Mouse (Mus musculus): ENCODE measurements around the gene Kif5c. TPM values are rescaled to one million over a fixed set of nuclear protein-coding genes. Genes with fewer than 3 reads are reported as not detected.

The Kif5c gene
- polyA plus RNA-seq, 1 experiment from 2014 or later: 36.3 TPM

DNA sequence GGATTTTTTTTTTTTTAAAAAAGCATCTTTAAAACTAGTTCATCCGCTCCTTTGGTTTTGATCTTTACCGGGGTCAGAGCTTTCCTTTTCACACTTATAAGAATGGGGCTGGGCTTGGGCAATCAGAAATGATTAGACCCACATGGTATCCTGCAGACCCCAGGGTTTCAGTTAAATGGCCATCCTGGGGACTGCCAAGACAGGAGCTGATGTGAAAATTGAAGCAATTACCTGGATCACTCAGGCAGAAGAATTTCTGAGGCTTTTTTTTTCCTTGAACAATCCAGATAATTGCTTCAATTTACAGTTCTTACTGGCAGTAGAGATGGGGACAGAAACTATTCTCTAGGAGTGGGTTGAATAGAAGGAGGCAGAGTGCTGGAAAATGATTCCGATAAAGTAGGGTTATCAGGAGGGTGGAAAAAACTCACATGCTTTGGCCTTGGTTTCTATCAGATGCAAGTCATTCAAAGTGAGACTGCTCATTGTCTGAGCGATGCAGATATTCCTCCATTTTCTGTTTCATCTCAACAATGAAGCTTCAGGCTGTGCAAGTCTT lies 16.2 kb upstream of the Kif5c start:
- Histone ChIP-seq H3K27ac (replicated peaks; ENCODE audit: low read depth, low read length) (no peak overlapping the region), H3K4me2 (ENCODE audit: low read depth, low read length) (no peak overlapping the region), H3K36me3 (replicated peaks; ENCODE audit: control insufficient read depth, insufficient read depth, low read depth, low read length) (no peaks in the 10 kb centered on the region), H3K9ac (replicated peaks; ENCODE audit: low read length) (no peak overlapping the region), H3K27me3 (ENCODE audit: control insufficient read depth, insufficient read depth, low read length) (no peaks in the 10 kb centered on the region), H3K4me1 (ENCODE audit: control insufficient read depth, insufficient read depth, low read length) (no peaks in the 10 kb centered on the region), H3K4me3 (ENCODE audit: low read depth, low read length) (no peak overlapping the region), H3K9me3 (replicated peaks; ENCODE audit: control insufficient read depth, low read length) (no peaks in the 10 kb centered on the region)
- 52% methylated on average over 4 of the region's 4 CpGs for WGBS
- DNase-seq (ENCODE audit: low spot score) (peak; percentile 62), ATAC-seq (replicated peaks; ENCODE audit: insufficient number of reproducible peaks, low FRiP score, low TSS enrichment, low read depth) (peak; percentile 73; the same call in 1 of the 2 replicates)

DNA sequence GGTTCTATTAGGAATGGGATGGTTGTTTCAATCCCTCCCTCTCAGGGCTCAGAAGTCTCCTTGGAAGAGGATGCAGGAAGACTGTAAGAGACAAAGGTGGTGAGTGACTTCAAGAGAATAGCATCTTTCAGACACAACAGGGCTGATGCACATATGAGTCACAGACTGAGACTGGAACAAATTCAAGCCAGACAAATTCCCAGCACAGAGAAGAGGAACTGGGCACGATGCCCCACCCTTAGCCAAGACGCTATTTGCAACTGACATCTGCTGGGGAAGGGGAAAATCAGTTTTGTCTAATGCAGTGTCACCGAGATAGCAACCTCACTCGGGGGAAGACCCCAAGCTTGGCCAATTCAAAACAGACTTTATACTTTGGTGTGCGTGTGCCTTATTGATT lies 9.5 kb upstream of the Kif5c start:
- Histone ChIP-seq H3K9ac (replicated peaks; ENCODE audit: low read length) (no peak overlapping the region), H3K4me1 (ENCODE audit: control insufficient read depth, insufficient read depth, low read length) (no peaks in the 10 kb centered on the region), H3K4me3 (ENCODE audit: low read depth, low read length) (no peak overlapping the region), H3K4me2 (ENCODE audit: low read depth, low read length) (no peak overlapping the region), H3K36me3 (replicated peaks; ENCODE audit: control insufficient read depth, insufficient read depth, low read depth, low read length) (no peaks in the 10 kb centered on the region), H3K9me3 (replicated peaks; ENCODE audit: control insufficient read depth, low read length) (no peaks in the 10 kb centered on the region), H3K27me3 (ENCODE audit: control insufficient read depth, insufficient read depth, low read length) (no peaks in the 10 kb centered on the region), H3K27ac (replicated peaks; ENCODE audit: low read depth, low read length) (no peak overlapping the region)
- no peak for DNase-seq (ENCODE audit: low spot score)
- ATAC-seq (replicated peaks; ENCODE audit: insufficient number of reproducible peaks, low FRiP score, low TSS enrichment, low read depth): no peak
- 83% methylated on average over 5 of the region's 5 CpGs for WGBS

DNA sequence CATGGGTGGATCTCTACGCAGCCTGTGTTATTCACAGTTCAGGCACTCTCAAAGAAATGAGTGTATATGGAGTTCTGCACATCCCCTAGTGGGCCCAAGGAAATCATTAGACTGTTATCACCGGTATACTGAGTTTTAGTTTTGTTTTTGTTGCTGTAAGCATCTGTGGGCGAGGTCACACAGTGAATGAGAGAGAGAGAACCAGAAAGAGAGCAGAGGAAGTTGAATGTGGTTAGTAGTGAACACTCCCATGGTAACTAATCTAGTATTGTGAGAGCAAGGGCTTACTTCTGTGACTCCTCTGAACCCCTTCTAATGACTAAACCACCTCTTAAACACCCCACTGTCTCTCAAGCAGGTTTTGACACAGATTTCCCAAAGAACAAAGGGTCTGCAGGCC lies 2.3 kb upstream of the Kif5c start:
- Histone ChIP-seq H3K4me3 (ENCODE audit: low read depth, low read length) (no peak overlapping the region), H3K4me1 (ENCODE audit: control insufficient read depth, insufficient read depth, low read length) (no peaks in the 10 kb centered on the region), H3K27me3 (ENCODE audit: control insufficient read depth, insufficient read depth, low read length) (no peaks in the 10 kb centered on the region), H3K9ac (replicated peaks; ENCODE audit: low read length) (no peak overlapping the region), H3K4me2 (ENCODE audit: low read depth, low read length) (no peak overlapping the region), H3K9me3 (replicated peaks; ENCODE audit: control insufficient read depth, low read length) (no peaks in the 10 kb centered on the region), H3K36me3 (replicated peaks; ENCODE audit: control insufficient read depth, insufficient read depth, low read depth, low read length) (no peaks in the 10 kb centered on the region), H3K27ac (replicated peaks; ENCODE audit: low read depth, low read length) (no peak overlapping the region)
- 82% methylated on average over 3 of the region's 3 CpGs for WGBS
- no peak for ATAC-seq (replicated peaks; ENCODE audit: insufficient number of reproducible peaks, low FRiP score, low TSS enrichment, low read depth)
- DNase-seq (ENCODE audit: low spot score): no peak

DNA sequence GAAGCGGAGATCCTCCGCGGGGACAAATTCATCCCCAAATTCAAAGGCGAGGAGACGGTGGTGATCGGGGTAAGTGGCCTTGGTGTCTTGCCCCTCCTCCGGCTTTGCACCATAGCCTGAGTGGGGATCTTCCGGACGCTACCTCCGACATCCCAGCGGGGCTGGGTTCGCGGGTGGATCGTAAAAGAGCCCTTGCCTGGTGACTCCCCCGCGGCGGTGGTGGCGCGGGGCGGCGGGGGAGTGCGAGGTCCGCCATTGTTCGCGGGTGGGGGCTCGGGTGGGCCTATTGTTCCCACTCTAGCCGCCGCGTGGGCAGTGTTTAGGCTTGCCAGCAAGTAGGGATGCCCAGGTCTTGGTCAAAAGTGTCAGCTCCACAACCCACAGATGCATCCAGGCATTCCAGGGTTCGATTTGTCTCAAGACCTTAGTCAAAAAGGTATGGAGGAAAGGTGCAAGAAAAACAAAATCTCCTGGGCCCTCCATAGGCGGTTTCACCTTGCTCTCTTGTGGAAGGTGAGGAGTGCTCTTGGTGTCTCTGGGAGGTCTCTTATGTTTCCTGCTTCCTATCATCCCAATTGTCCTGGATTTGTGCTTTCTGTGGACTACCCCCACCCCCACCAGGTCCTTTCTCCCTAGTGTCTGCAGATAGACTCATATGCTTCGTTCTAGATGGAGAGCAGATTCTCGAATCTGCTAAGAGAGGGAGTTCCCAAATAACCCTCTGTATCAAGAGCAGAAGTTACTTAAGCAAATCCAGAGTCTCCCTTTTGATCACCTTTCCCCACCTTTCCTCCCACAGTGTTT lies 823 bp downstream of the Kif5c start:
- ATAC-seq (replicated peaks; ENCODE audit: insufficient number of reproducible peaks, low FRiP score, low TSS enrichment, low read depth) (no peak; the same call in 1 of the 2 replicates), DNase-seq (ENCODE audit: low spot score) (peak; percentile 45)
- Histone ChIP-seq H3K4me3 (ENCODE audit: low read depth, low read length) (peak overlapping the region; percentile 90), H3K36me3 (replicated peaks; ENCODE audit: control insufficient read depth, insufficient read depth, low read depth, low read length) (no peaks in the 10 kb centered on the region), H3K4me1 (ENCODE audit: control insufficient read depth, insufficient read depth, low read length) (no peaks in the 10 kb centered on the region), H3K27ac (replicated peaks; ENCODE audit: low read depth, low read length) (peak overlapping the region; percentile 36; the same call in 1 of the 2 replicates), H3K27me3 (ENCODE audit: control insufficient read depth, insufficient read depth, low read length) (no peaks in the 10 kb centered on the region), H3K9ac (replicated peaks; ENCODE audit: low read length) (peak overlapping the region; percentile 62), H3K4me2 (ENCODE audit: low read depth, low read length) (peak overlapping the region; percentile 80), H3K9me3 (replicated peaks; ENCODE audit: control insufficient read depth, low read length) (no peaks in the 10 kb centered on the region)
- WGBS: under 1% methylated on average over 33 of the region's 33 CpGs

DNA sequence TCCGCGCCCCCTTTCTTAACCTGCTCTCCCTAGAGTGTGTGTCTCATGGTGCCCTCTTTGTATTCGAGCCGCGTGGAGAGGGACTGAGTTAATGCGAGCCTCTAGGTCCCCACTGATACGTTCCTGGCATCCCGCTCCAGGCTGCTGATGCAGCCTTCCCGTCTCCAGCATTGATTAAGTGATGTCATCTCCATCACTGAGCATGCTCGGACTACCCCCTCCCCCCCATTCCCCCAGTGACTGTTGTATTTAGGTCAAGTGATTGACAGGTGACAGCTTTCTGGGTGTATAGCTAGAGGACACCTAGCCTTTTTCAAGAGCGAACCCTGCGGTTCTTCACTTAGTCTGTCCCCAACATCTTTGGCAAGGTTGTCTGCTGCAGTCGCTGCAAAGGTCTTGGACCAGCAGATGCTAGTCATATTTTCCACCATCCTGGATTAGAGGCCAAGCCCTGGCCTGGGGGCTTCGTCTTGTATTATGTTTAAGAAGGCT lies 1.6 kb downstream of the Kif5c start:
- DNase-seq (ENCODE audit: low spot score) (peak; percentile 65), ATAC-seq (replicated peaks; ENCODE audit: insufficient number of reproducible peaks, low FRiP score, low TSS enrichment, low read depth) (peak; percentile 30)
- 11% methylated on average over 14 of the region's 14 CpGs for WGBS
- H3K9ac ChIP-seq (replicated peaks; ENCODE audit: low read length): peak overlapping the region; percentile 62
- H3K27ac ChIP-seq (replicated peaks; ENCODE audit: low read depth, low read length): no peak overlapping the region
- peak overlapping the region; percentile 90 for H3K4me3 ChIP-seq (ENCODE audit: low read depth, low read length)
- no peaks in the 10 kb centered on the region for H3K9me3 ChIP-seq (replicated peaks; ENCODE audit: control insufficient read depth, low read length)
- peak overlapping the region; percentile 80 for H3K4me2 ChIP-seq (ENCODE audit: low read depth, low read length)
- no peaks in the 10 kb centered on the region for H3K27me3 ChIP-seq (ENCODE audit: control insufficient read depth, insufficient read depth, low read length)
- H3K36me3 ChIP-seq (replicated peaks; ENCODE audit: control insufficient read depth, insufficient read depth, low read depth, low read length): no peaks in the 10 kb centered on the region
- H3K4me1 ChIP-seq (ENCODE audit: control insufficient read depth, insufficient read depth, low read length): no peaks in the 10 kb centered on the region

DNA sequence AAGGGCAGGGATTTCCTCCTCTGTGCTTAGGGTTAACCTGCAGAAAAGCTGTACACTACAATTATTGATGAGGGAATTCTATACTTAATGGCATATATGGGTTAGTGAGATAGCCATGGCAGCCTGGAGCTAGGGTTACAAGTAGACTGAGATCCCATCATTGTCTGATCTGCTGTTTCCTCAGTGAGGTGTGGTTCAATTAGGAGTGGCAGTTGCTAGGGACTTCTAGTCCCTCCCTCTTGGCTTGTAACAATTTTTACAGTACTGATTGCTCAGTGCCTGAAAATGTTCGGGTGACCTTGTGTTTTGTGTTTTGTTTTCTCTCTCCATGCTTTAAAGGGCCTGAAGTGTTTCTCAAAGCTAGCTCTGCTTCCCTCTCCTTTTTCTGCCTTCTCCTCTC lies 2.1 kb downstream of the Kif5c start:
- ATAC-seq (replicated peaks; ENCODE audit: insufficient number of reproducible peaks, low FRiP score, low TSS enrichment, low read depth): no peak
- 65% methylated on average over 1 of the region's 1 CpGs for WGBS
- H3K4me3 ChIP-seq (ENCODE audit: low read depth, low read length): peak overlapping the region; percentile 90; the same call in 1 of the 2 replicates

DNA sequence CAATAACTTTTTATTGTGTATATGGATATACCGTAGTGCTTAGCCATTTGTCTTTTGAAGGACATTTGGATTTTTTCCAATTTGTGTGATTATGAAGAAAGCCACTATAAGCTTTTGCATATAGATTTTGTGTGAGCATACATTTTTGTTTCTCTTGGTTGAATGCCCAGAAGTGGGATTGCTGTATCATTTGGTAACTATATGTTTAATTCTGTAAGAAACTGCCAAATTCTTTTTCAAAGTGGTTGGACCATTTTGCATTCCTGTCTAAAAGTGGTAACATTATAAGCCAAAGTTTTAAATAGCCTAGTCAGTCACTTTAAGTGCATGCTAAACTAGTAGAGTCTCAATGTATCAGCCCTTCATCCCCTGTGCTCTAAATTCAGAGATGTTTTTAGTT lies 6.5 kb downstream of the Kif5c start:
- H3K4me3 ChIP-seq (ENCODE audit: low read depth, low read length): no peak overlapping the region
- DNase-seq (ENCODE audit: low spot score): no peak
- H3K9ac ChIP-seq (replicated peaks; ENCODE audit: low read length): no peak overlapping the region
- WGBS: 98% methylated on average over 1 of the region's 1 CpGs
- no peaks in the 10 kb centered on the region for H3K36me3 ChIP-seq (replicated peaks; ENCODE audit: control insufficient read depth, insufficient read depth, low read depth, low read length)
- no peaks in the 10 kb centered on the region for H3K27me3 ChIP-seq (ENCODE audit: control insufficient read depth, insufficient read depth, low read length)
- no peaks in the 10 kb centered on the region for H3K4me1 ChIP-seq (ENCODE audit: control insufficient read depth, insufficient read depth, low read length)
- no peak overlapping the region for H3K27ac ChIP-seq (replicated peaks; ENCODE audit: low read depth, low read length)
- no peak for ATAC-seq (replicated peaks; ENCODE audit: insufficient number of reproducible peaks, low FRiP score, low TSS enrichment, low read depth)
- no peaks in the 10 kb centered on the region for H3K9me3 ChIP-seq (replicated peaks; ENCODE audit: control insufficient read depth, low read length)
- no peak overlapping the region for H3K4me2 ChIP-seq (ENCODE audit: low read depth, low read length)

More for the DNA sequence above, 2.1 kb downstream of the Kif5c start:
- 0 out of 2 replicates have a peak overlapping the region, but pooled peaks have one; percentile 80 for H3K4me2 ChIP-seq (ENCODE audit: low read depth, low read length)
- H3K4me1 ChIP-seq (ENCODE audit: control insufficient read depth, insufficient read depth, low read length): no peaks in the 10 kb centered on the region
- H3K27me3 ChIP-seq (ENCODE audit: control insufficient read depth, insufficient read depth, low read length): no peaks in the 10 kb centered on the region
- no peak overlapping the region for H3K27ac ChIP-seq (replicated peaks; ENCODE audit: low read depth, low read length)
- DNase-seq (ENCODE audit: low spot score): no peak
- no peaks in the 10 kb centered on the region for H3K36me3 ChIP-seq (replicated peaks; ENCODE audit: control insufficient read depth, insufficient read depth, low read depth, low read length)
- no peak overlapping the region for H3K9ac ChIP-seq (replicated peaks; ENCODE audit: low read length)
- H3K9me3 ChIP-seq (replicated peaks; ENCODE audit: control insufficient read depth, low read length): no peaks in the 10 kb centered on the region

DNA sequence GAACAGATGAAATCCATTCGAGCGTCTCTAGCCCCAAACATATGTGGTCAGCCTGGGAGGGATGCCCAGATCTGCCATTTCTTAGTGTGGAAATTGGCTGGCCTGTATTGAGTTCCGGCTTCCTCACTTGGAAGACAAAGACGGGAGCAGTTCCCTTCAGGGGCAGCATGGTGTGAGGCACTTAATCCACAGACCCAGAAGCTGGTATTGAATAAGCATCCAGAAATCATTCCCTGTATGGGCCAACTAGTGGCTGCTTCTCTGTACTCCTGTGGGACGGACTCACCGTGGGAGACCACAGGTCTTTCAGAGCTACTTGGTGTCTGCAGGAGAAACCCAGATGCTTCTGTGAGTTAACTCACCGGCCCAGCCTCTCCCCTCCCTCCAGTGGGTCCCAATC lies 8.5 kb downstream of the Kif5c start:
- H3K9me3 ChIP-seq (replicated peaks; ENCODE audit: control insufficient read depth, low read length): no peaks in the 10 kb centered on the region
- no peak for ATAC-seq (replicated peaks; ENCODE audit: insufficient number of reproducible peaks, low FRiP score, low TSS enrichment, low read depth)
- H3K9ac ChIP-seq (replicated peaks; ENCODE audit: low read length): no peak overlapping the region
- no peaks in the 10 kb centered on the region for H3K36me3 ChIP-seq (replicated peaks; ENCODE audit: control insufficient read depth, insufficient read depth, low read depth, low read length)
- DNase-seq (ENCODE audit: low spot score): peak; percentile 2
- no peak overlapping the region for H3K27ac ChIP-seq (replicated peaks; ENCODE audit: low read depth, low read length)
- no peaks in the 10 kb centered on the region for H3K4me1 ChIP-seq (ENCODE audit: control insufficient read depth, insufficient read depth, low read length)
- 63% methylated on average over 7 of the region's 7 CpGs for WGBS
- H3K27me3 ChIP-seq (ENCODE audit: control insufficient read depth, insufficient read depth, low read length): no peaks in the 10 kb centered on the region
- no peak overlapping the region for H3K4me3 ChIP-seq (ENCODE audit: low read depth, low read length)
- no peak overlapping the region for H3K4me2 ChIP-seq (ENCODE audit: low read depth, low read length)

Data from embryonic facial prominence, embryonic 11.5 days (tissue).